Mouse (Mus musculus): ENCODE results near the gene A430033K04Rik. TPM values are rescaled to one million over a fixed set of nuclear protein-coding genes. Genes with fewer than 3 reads are reported as not detected.

The A430033K04Rik gene
- polyA plus RNA-seq, 1 experiment from 2014 or later, result 7.1 TPM

DNA sequence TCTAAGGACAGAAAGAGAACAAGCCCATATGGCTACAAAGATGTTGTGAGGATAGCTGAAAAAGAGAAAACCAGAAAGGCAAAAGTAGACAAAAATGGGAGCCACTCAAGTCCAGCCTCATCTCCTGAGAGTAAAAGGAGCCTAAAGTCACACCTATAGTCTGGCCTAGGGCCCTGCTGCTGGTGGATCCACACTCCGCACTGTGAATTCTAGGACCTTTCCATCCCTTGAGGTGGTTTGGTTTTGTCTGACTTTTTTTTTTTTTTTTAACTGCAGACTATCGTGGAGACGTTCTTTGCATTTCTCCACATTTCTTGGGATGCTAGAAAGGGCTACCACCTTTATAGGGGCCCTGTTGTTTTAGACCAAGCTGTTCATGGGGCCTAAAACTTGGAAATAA lies 18.4 kb downstream of the A430033K04Rik start:
- peaks cover 67% of the 10 kb centered on the region for H3K36me3 ChIP-seq (ENCODE audit: control insufficient read depth, insufficient read depth, low read length)
- no peak overlapping the region for H3K9ac ChIP-seq (ENCODE audit: low read length)
- no peaks in the 10 kb centered on the region for H3K27me3 ChIP-seq (ENCODE audit: control insufficient read depth, insufficient read depth, low read length)
- no peak overlapping the region for H3K27ac ChIP-seq (replicated peaks in 1 of 2; ENCODE audit: control insufficient read depth in 1 of 2, insufficient read depth in 1 of 2, low read depth in 2 of 2, low read length in 2 of 2)
- ATAC-seq (ENCODE audit: insufficient number of reproducible peaks, insufficient read depth, low FRiP score, low read depth), result no peak
- no peak overlapping the region for H3K4me3 ChIP-seq (ENCODE audit: control insufficient read depth in 1 of 2, insufficient read depth in 1 of 2, low read depth in 1 of 2, low read length in 2 of 2)
- 88% methylated on average over 3 of the region's 3 CpGs for WGBS
- H3K4me1 ChIP-seq (ENCODE audit: control insufficient read depth in 2 of 2, insufficient read depth in 2 of 2, low read length in 2 of 2), result no peaks in the 10 kb centered on the region
- no peaks in the 10 kb centered on the region for H3K9me3 ChIP-seq (ENCODE audit: control insufficient read depth, low read length)
- H3K4me2 ChIP-seq (ENCODE audit: low read length), result no peak overlapping the region

DNA sequence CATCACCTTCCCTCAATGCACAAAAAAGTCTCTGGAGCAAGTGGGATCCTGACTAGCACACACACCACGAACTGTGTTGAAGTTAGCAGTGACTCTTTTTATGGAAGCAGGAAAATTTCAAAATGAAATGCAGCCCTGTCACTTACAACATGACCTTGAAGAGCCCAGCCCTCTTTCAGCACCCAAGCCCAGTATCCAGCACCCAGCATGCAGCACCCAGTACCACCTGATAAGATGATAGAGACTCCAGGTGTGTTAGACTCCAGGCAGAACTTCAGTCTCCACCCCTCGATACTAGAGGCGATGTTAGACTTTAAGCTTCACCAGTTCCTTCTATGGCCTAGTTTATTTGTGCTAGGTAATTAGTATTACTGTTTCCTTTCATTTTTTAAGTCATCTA lies 19.1 kb downstream of the A430033K04Rik start:
- H3K27me3 ChIP-seq (ENCODE audit: control insufficient read depth, insufficient read depth, low read length), result no peaks in the 10 kb centered on the region
- H3K9me3 ChIP-seq (ENCODE audit: control insufficient read depth, low read length), result no peaks in the 10 kb centered on the region
- 90% methylated on average over 3 of the region's 3 CpGs for WGBS
- ATAC-seq (ENCODE audit: insufficient number of reproducible peaks, insufficient read depth, low FRiP score, low read depth), result no peak
- H3K9ac ChIP-seq (ENCODE audit: low read length), result no peak overlapping the region
- no peak overlapping the region for H3K4me2 ChIP-seq (ENCODE audit: low read length)
- H3K27ac ChIP-seq (replicated peaks in 1 of 2; ENCODE audit: control insufficient read depth in 1 of 2, insufficient read depth in 1 of 2, low read depth in 2 of 2, low read length in 2 of 2), result no peak overlapping the region
- no peaks in the 10 kb centered on the region for H3K4me1 ChIP-seq (ENCODE audit: control insufficient read depth in 2 of 2, insufficient read depth in 2 of 2, low read length in 2 of 2)
- H3K4me3 ChIP-seq (ENCODE audit: control insufficient read depth in 1 of 2, insufficient read depth in 1 of 2, low read depth in 1 of 2, low read length in 2 of 2), result no peak overlapping the region
- H3K36me3 ChIP-seq (ENCODE audit: control insufficient read depth, insufficient read depth, low read length), result peaks cover 67% of the 10 kb centered on the region

DNA sequence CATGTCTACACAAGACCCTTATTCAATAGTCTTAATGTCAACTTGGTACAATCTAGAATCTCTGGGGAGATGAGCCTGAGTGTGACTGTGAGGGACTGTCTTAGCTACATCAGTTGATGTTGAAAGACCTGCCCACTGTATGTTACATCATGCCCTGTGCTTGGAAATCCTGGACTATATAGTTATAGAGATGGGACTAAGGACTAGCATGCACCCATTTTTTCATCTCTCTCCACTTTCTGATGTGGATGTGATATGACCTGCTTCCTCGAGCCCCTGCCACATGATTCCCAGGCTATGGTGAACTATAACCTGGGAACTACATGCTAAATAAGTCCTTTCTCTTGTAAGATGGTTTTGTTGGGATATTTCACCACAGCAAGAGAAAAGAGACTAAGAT lies 30.3 kb downstream of the A430033K04Rik start:
- no peak for ATAC-seq (ENCODE audit: insufficient number of reproducible peaks, insufficient read depth, low FRiP score, low read depth)
- Histone ChIP-seq H3K4me1 (ENCODE audit: control insufficient read depth in 2 of 2, insufficient read depth in 2 of 2, low read length in 2 of 2) (no peaks in the 10 kb centered on the region), H3K36me3 (ENCODE audit: control insufficient read depth, insufficient read depth, low read length) (peaks cover 21% of the 10 kb centered on the region), H3K4me3 (ENCODE audit: control insufficient read depth in 1 of 2, insufficient read depth in 1 of 2, low read depth in 1 of 2, low read length in 2 of 2) (no peak overlapping the region), H3K9me3 (ENCODE audit: control insufficient read depth, low read length) (no peaks in the 10 kb centered on the region), H3K9ac (ENCODE audit: low read length) (no peak overlapping the region), H3K27ac (replicated peaks in 1 of 2; ENCODE audit: control insufficient read depth in 1 of 2, insufficient read depth in 1 of 2, low read depth in 2 of 2, low read length in 2 of 2) (no peak overlapping the region), H3K4me2 (ENCODE audit: low read length) (no peak overlapping the region), H3K27me3 (ENCODE audit: control insufficient read depth, insufficient read depth, low read length) (no peaks in the 10 kb centered on the region)
- 78% methylated on average over 1 of the region's 1 CpGs for WGBS

DNA sequence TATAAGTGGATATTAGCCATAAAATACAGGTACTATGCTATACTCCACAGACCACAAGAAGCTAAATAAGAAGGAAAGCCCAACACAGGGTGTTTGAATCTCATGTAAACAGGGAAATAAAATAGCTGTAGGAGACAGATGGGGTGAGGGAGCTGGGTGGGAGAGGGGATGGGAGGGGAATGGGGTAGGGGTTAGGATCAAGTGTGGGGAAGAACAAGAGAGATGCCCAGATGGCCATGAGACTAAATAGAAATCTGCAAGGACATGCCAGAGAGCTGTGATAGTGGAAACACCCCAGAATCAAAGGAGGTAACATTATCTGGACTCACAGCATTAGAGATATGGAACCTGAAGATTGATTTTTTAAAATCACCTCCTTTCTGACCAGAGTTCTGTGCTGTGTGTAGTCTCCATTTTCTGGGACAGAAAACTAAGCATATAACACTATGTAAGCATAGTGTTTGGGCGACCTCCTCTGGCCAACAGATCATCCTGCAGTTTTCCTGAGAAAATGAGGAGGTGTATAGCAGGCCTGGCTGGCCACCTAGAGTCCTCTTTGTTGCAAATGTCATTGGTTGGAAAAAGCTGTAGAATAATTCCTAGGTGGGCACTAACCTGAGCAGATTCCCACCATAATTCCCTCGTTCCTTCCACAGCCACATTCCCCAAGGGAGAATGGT lies 34.0 kb downstream of the A430033K04Rik start:
- ATAC-seq (ENCODE audit: insufficient number of reproducible peaks, insufficient read depth, low FRiP score, low read depth), result no peak
- no peaks in the 10 kb centered on the region for H3K9me3 ChIP-seq (ENCODE audit: control insufficient read depth, low read length)
- H3K36me3 ChIP-seq (ENCODE audit: control insufficient read depth, insufficient read depth, low read length), result peaks cover 3% of the 10 kb centered on the region; the same call in 1 of the 2 replicates
- no peaks in the 10 kb centered on the region for H3K4me1 ChIP-seq (ENCODE audit: control insufficient read depth in 2 of 2, insufficient read depth in 2 of 2, low read length in 2 of 2)
- H3K4me2 ChIP-seq (ENCODE audit: low read length), result no peak overlapping the region
- H3K27ac ChIP-seq (replicated peaks in 1 of 2; ENCODE audit: control insufficient read depth in 1 of 2, insufficient read depth in 1 of 2, low read depth in 2 of 2, low read length in 2 of 2), result no peak overlapping the region
- H3K4me3 ChIP-seq (ENCODE audit: control insufficient read depth in 1 of 2, insufficient read depth in 1 of 2, low read depth in 1 of 2, low read length in 2 of 2), result no peak overlapping the region
- H3K27me3 ChIP-seq (ENCODE audit: control insufficient read depth, insufficient read depth, low read length), result no peaks in the 10 kb centered on the region
- no peak overlapping the region for H3K9ac ChIP-seq (ENCODE audit: low read length)
- WGBS, result 18% methylated on average over 2 of the region's 2 CpGs

DNA sequence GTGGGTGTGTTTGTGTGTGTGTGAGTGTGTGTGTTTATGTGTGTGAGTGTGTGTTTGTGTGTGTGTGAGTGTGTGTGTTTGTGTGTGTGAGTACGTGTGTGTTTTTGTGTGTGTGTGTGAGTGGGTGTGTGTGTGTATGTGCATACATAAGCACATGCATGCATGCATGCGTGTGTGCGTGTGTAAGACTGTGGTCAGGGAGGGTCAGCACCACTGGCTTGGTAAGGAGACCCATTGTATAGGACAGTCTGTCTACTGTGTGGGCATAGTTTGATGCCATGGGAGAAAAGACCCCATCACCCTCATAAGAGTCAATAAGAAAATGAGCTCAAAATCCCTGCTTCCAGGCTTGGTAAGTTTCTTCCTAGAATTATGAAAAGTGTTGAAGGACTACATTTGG lies 34.7 kb downstream of the A430033K04Rik start:
- Histone ChIP-seq H3K27ac (replicated peaks in 1 of 2; ENCODE audit: control insufficient read depth in 1 of 2, insufficient read depth in 1 of 2, low read depth in 2 of 2, low read length in 2 of 2) (no peak overlapping the region), H3K36me3 (ENCODE audit: control insufficient read depth, insufficient read depth, low read length) (no peaks in the 10 kb centered on the region), H3K27me3 (ENCODE audit: control insufficient read depth, insufficient read depth, low read length) (no peaks in the 10 kb centered on the region), H3K9me3 (ENCODE audit: control insufficient read depth, low read length) (no peaks in the 10 kb centered on the region), H3K9ac (ENCODE audit: low read length) (no peak overlapping the region), H3K4me2 (ENCODE audit: low read length) (no peak overlapping the region), H3K4me1 (ENCODE audit: control insufficient read depth in 2 of 2, insufficient read depth in 2 of 2, low read length in 2 of 2) (no peaks in the 10 kb centered on the region), H3K4me3 (ENCODE audit: control insufficient read depth in 1 of 2, insufficient read depth in 1 of 2, low read depth in 1 of 2, low read length in 2 of 2) (no peak overlapping the region)
- WGBS, result 75% methylated on average over 3 of the region's 3 CpGs
- ATAC-seq (ENCODE audit: insufficient number of reproducible peaks, insufficient read depth, low FRiP score, low read depth), result no peak

DNA sequence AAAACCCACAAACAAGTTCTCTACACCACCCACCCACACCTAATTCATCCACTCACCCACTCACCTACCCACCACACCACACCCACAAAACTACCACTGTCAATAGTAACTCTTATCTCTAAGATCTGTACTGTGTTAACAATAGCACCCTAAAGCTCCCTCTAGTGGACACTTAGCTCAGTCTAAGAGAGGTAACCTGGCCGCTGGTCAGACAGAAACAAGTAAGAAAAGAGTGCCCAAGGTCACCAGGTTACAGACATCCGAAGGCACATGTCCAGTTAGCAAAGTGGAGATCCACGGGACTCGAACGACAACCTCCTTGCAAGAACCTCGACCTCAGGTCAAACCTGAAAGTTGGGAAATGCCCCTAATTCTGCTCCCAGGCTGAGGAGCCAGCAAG lies 35.2 kb downstream of the A430033K04Rik start:
- ATAC-seq (ENCODE audit: insufficient number of reproducible peaks, insufficient read depth, low FRiP score, low read depth), result no peak
- WGBS, result 35% methylated on average over 6 of the region's 6 CpGs

DNA sequence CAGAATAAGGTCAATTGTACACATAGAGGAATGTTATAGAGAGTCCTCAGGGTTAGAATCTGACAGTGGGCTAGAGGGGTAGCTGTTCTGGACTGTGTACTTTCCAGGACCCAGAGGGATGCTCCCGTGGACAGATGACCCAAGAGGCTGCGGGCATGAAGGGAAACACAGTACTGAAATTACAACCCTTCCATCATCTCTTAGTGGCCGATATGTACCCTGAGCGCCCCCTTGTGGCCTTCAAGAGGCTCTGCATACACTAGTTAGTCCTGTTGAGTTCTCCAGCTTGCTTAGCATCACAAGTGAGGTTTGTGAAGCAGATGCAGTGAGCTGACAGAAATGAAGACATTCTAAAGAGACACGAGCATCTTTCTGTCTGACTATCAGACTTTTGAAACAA lies 36.3 kb downstream of the A430033K04Rik start:
- Histone ChIP-seq H3K9me3 (ENCODE audit: control insufficient read depth, low read length) (no peaks in the 10 kb centered on the region), H3K27me3 (ENCODE audit: control insufficient read depth, insufficient read depth, low read length) (no peaks in the 10 kb centered on the region), H3K9ac (ENCODE audit: low read length) (no peak overlapping the region), H3K36me3 (ENCODE audit: control insufficient read depth, insufficient read depth, low read length) (no peaks in the 10 kb centered on the region), H3K4me3 (ENCODE audit: control insufficient read depth in 1 of 2, insufficient read depth in 1 of 2, low read depth in 1 of 2, low read length in 2 of 2) (no peak overlapping the region), H3K4me1 (ENCODE audit: control insufficient read depth in 2 of 2, insufficient read depth in 2 of 2, low read length in 2 of 2) (no peaks in the 10 kb centered on the region), H3K27ac (replicated peaks in 1 of 2; ENCODE audit: control insufficient read depth in 1 of 2, insufficient read depth in 1 of 2, low read depth in 2 of 2, low read length in 2 of 2) (no peak overlapping the region), H3K4me2 (ENCODE audit: low read length) (no peak overlapping the region)
- no peak for ATAC-seq (ENCODE audit: insufficient number of reproducible peaks, insufficient read depth, low FRiP score, low read depth)
- WGBS, result 8% methylated on average over 5 of the region's 5 CpGs

More for the DNA sequence above, 35.2 kb downstream of the A430033K04Rik start:
- no peaks in the 10 kb centered on the region for H3K9me3 ChIP-seq (ENCODE audit: control insufficient read depth, low read length)
- no peak overlapping the region for H3K4me2 ChIP-seq (ENCODE audit: low read length)
- no peaks in the 10 kb centered on the region for H3K36me3 ChIP-seq (ENCODE audit: control insufficient read depth, insufficient read depth, low read length)
- H3K4me1 ChIP-seq (ENCODE audit: control insufficient read depth in 2 of 2, insufficient read depth in 2 of 2, low read length in 2 of 2), result no peaks in the 10 kb centered on the region
- no peak overlapping the region for H3K9ac ChIP-seq (ENCODE audit: low read length)
- H3K27me3 ChIP-seq (ENCODE audit: control insufficient read depth, insufficient read depth, low read length), result no peaks in the 10 kb centered on the region
- H3K4me3 ChIP-seq (ENCODE audit: control insufficient read depth in 1 of 2, insufficient read depth in 1 of 2, low read depth in 1 of 2, low read length in 2 of 2), result no peak overlapping the region
- H3K27ac ChIP-seq (replicated peaks in 1 of 2; ENCODE audit: control insufficient read depth in 1 of 2, insufficient read depth in 1 of 2, low read depth in 2 of 2, low read length in 2 of 2), result no peak overlapping the region
